Mouse (Mus musculus): Measurements from ENCODE around the gene Txnip.

- TF ChIP-seq CTCF (IDR thresholded peaks at IDR 0.05; ENCODE audit: borderline replicate concordance, control insufficient read depth, extremely low read depth, insufficient read depth, low read length, poor library complexity) = no peak
- TF ChIP-seq POLR2A (IDR thresholded peaks at IDR 0.05; ENCODE audit: control insufficient read depth, extremely low read depth, insufficient read depth, low read length, poor library complexity) = no peak
These were observed 7.3 kb downstream of the Txnip start for GRCm38 (mm10) chr3:96565105-96565504.
